Mouse (Mus musculus): ENCODE results near the gene Mt2. TPM values are rescaled to one million over a fixed set of nuclear protein-coding genes. Genes with fewer than 3 reads are reported as not detected.
"Not testable (repeated sequence)": the region's sequence is repeated elsewhere in the genome, so short reads cannot be mapped to it uniquely, and the experiment has no call there.

Gene Mt2
- 32.1 and 33.5 TPM in 2 replicates for polyA plus RNA-seq (2014; fragmentation: Nextera tagmentation; extraction: Ambion mirVana)

DNA sequence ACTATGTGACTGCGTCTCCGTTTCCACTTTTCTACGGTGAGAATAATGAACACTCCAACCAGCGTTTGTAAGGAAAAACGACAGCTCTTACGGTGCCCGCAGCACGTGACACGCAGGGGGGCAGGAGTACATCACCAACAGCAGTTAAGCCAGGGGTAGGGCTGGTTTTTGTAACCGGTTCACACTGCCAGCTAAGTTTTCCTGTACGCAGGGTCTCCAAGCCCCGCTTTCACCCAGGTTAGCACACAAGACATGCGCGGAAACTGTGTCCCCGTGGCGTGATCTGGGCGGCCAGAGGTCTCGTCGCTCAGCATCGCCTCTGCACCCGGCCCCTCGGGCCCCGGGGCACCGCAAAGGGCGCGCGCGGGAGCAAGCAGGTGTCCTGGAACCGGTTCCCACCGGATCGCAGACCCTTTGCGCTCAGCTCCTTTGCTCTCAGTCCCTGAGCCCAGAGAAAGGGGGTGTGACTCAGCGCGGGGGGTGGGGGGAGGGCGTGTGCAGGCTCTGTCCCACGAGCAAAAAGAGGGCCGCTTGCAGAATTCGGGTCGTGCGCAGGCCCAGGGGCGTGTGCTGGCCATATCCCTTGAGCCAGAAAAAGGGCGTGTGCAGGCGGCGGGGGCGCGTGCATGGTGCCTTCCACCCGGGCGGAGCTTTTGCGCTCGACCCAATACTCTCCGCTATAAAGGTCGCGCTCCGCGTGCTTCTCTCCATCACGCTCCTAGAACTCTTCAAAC, at the start of gene Mt2:
TSS of gene Mt2 (plus strand) at position 590 of the 734 bp plus-strand sequence.
- no peak within 1 kb of the TSS for H3K27ac ChIP-seq (replicated peaks; ENCODE audit: low read depth, low read length)

DNA sequence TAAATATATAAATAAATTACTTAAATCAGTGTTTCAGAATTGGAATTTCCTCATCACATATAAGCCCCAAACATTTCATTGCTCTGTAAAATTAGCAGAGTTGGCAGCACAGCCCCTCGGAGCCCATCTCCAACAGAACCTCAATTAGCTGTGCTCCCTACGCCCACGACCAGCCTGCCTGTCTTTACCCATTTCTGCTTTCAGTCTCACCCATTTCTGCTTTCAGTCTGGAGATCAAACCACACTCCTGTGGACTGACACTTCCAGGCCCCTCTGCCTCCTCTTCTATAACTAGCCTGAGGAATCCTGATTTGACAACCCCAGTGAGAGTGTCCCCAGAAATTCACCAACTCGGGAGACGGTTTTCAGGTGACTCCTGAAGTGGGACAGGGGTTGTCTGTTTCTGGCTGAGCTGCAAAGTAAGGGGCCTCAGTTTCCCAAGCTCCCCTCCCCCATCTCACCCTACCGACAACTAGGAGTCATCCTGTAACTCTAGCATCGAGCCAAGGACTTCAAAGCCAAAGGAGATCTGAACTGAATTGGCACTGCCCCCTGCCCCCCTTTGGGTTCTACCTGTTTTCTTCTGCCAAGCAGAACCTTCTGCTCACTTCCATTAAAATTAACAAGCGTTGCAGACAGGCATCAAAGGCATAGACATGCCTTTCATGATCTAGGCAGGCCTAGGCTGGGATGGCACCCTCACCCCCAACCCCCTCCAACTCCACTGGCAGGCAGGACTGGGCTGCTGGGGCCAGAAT, 49.6 kb upstream of the Mt2 start:
- no peak overlapping the region for H3K9ac ChIP-seq (replicated peaks; ENCODE audit: low read length)
- WGBS, result 63% methylated on average over 8 of the region's 8 CpGs
- H3K4me1 ChIP-seq (ENCODE audit: control insufficient read depth, insufficient read depth, low read length), result no peaks in the 10 kb centered on the region
- H3K4me3 ChIP-seq (ENCODE audit: low read depth, low read length), result no peak overlapping the region
- no peaks in the 10 kb centered on the region for H3K9me3 ChIP-seq (replicated peaks; ENCODE audit: control insufficient read depth, low read length)
- H3K36me3 ChIP-seq (replicated peaks; ENCODE audit: control insufficient read depth, insufficient read depth, low read depth, low read length), result no peaks in the 10 kb centered on the region
- no peak overlapping the region for H3K27ac ChIP-seq (replicated peaks; ENCODE audit: low read depth, low read length)
- DNase-seq (ENCODE audit: low spot score) (no peak), ATAC-seq (replicated peaks; ENCODE audit: insufficient number of reproducible peaks, low FRiP score, low TSS enrichment, low read depth) (no peak)
- no peak overlapping the region for H3K4me2 ChIP-seq (ENCODE audit: low read depth, low read length)
- H3K27me3 ChIP-seq (ENCODE audit: control insufficient read depth, insufficient read depth, low read length), result no peaks in the 10 kb centered on the region

More for the DNA sequence above, at the start of gene Mt2:
- Histone ChIP-seq H3K36me3 (replicated peaks; ENCODE audit: control insufficient read depth, insufficient read depth, low read depth, low read length) (no peaks in the 10 kb centered on the region), H3K9me3 (replicated peaks; ENCODE audit: control insufficient read depth, low read length) (no peaks in the 10 kb centered on the region), H3K4me1 (ENCODE audit: control insufficient read depth, insufficient read depth, low read length) (peaks cover 6% of the 10 kb centered on the region), H3K27me3 (ENCODE audit: control insufficient read depth, insufficient read depth, low read length) (peaks cover 35% of the 10 kb centered on the region), H3K4me2 (ENCODE audit: low read depth, low read length) (peak within 1 kb of the TSS; percentile 82), H3K9ac (replicated peaks; ENCODE audit: low read length) (peak within 1 kb of the TSS; percentile 37; the same call in 1 of the 2 replicates), H3K4me3 (ENCODE audit: low read depth, low read length) (peak within 1 kb of the TSS; percentile 42)
- ATAC-seq (replicated peaks; ENCODE audit: insufficient number of reproducible peaks, low FRiP score, low TSS enrichment, low read depth) (0 out of 2 replicates have a peak, but pooled peaks have one; percentile 32), DNase-seq (ENCODE audit: low spot score) (peak; percentile 60)
- under 1% methylated on average over 56 of the region's 56 CpGs for WGBS

DNA sequence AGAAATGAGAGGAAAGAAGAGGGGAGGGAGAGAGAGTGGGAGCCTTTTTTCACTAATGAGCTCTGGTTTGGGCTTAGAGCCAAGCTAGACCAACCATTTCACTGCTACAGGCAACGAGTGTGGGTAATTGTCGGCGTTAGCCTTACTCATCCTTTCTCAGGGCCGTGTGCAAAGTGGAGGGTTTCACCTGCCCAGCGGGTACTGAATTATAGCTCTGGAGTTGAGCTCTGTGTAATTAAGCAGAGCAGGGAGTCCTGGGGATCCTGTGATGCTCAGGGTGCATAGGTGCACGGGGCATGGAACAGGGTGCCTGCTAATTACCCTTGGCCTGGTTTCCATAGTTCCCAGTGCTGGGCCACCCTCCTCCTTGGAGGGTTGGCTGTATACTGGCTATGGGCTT, 44.8 kb upstream of the Mt2 start:
- WGBS, result 81% methylated on average over 6 of the region's 6 CpGs
- H3K4me2 ChIP-seq (ENCODE audit: low read depth, low read length), result no peak overlapping the region
- no peak for ATAC-seq (replicated peaks; ENCODE audit: insufficient number of reproducible peaks, low FRiP score, low TSS enrichment, low read depth)
- no peak for DNase-seq (ENCODE audit: low spot score)
- no peaks in the 10 kb centered on the region for H3K4me1 ChIP-seq (ENCODE audit: control insufficient read depth, insufficient read depth, low read length)
- H3K36me3 ChIP-seq (replicated peaks; ENCODE audit: control insufficient read depth, insufficient read depth, low read depth, low read length), result no peaks in the 10 kb centered on the region
- no peaks in the 10 kb centered on the region for H3K9me3 ChIP-seq (replicated peaks; ENCODE audit: control insufficient read depth, low read length)
- H3K9ac ChIP-seq (replicated peaks; ENCODE audit: low read length), result no peak overlapping the region
- H3K4me3 ChIP-seq (ENCODE audit: low read depth, low read length), result no peak overlapping the region
- no peaks in the 10 kb centered on the region for H3K27me3 ChIP-seq (ENCODE audit: control insufficient read depth, insufficient read depth, low read length)
- H3K27ac ChIP-seq (replicated peaks; ENCODE audit: low read depth, low read length), result no peak overlapping the region

DNA sequence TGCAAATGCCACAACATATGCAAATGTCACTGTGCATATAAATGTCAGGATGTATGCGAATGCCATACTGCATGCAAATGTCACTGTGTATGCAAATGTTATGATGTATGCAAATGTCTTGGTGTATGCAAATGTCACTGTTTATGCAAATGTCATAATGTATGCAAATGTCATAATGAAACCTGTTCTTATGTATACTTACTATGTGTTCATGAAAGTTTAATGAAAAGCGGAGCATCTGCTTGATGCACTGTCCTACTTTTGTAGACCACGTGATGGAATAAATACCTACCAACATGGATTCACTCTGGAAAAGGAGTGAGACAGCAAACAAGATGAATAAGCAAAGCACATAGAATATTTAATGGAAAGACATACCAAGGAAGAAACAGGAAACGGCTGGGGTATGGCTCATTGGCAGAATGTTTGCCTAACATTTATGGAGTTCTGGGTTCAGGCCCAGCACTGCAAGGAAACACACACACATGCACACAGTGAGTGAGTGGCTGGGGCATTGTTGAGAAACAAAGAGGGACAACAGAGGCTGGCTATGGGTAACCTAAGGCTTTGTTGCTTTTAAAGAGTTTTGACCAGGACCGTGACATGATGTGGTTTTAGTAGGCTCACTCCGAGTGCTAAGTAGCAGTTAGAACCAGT, 43.2 kb upstream of the Mt2 start:
- H3K4me1 ChIP-seq (ENCODE audit: control insufficient read depth, insufficient read depth, low read length), result no peaks in the 10 kb centered on the region
- DNase-seq (ENCODE audit: low spot score), result no peak
- WGBS, result 76% methylated on average over 6 of the region's 6 CpGs

DNA sequence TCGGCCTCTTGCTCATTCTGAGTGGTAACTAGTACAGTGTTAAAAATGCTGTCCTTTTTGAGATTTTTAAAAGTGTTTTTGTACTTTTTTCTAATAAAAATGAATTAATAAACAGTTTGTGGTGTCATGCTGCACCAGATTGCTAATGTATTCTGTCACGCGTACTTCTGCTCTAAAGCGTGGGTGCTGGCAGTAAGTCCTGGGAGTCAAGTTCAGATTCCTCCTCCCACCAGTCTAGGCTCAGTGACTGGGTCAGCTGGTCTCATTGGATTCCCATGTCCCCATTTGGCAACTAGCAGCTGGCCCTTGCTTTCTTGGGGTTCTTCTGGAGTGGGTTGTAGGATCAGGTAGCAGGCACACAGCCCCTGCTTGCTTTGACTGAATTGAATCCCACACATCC, 42.3 kb upstream of the Mt2 start:
- 94% methylated on average over 4 of the region's 4 CpGs for WGBS
- H3K4me3 ChIP-seq (ENCODE audit: low read depth, low read length), result no peak overlapping the region
- H3K36me3 ChIP-seq (replicated peaks; ENCODE audit: control insufficient read depth, insufficient read depth, low read depth, low read length), result no peaks in the 10 kb centered on the region
- ATAC-seq (replicated peaks; ENCODE audit: insufficient number of reproducible peaks, low FRiP score, low TSS enrichment, low read depth), result no peak
- H3K27ac ChIP-seq (replicated peaks; ENCODE audit: low read depth, low read length), result no peak overlapping the region
- DNase-seq (ENCODE audit: low spot score), result no peak
- no peak overlapping the region for H3K4me2 ChIP-seq (ENCODE audit: low read depth, low read length)
- no peaks in the 10 kb centered on the region for H3K27me3 ChIP-seq (ENCODE audit: control insufficient read depth, insufficient read depth, low read length)
- H3K9me3 ChIP-seq (replicated peaks; ENCODE audit: control insufficient read depth, low read length), result no peaks in the 10 kb centered on the region
- no peak overlapping the region for H3K9ac ChIP-seq (replicated peaks; ENCODE audit: low read length)
- H3K4me1 ChIP-seq (ENCODE audit: control insufficient read depth, insufficient read depth, low read length), result no peaks in the 10 kb centered on the region

More for the DNA sequence above, 43.2 kb upstream of the Mt2 start:
- Histone ChIP-seq H3K9me3 (replicated peaks; ENCODE audit: control insufficient read depth, low read length) (no peaks in the 10 kb centered on the region), H3K4me3 (ENCODE audit: low read depth, low read length) (no peak overlapping the region), H3K9ac (replicated peaks; ENCODE audit: low read length) (no peak overlapping the region), H3K4me2 (ENCODE audit: low read depth, low read length) (no peak overlapping the region), H3K27me3 (ENCODE audit: control insufficient read depth, insufficient read depth, low read length) (no peaks in the 10 kb centered on the region), H3K36me3 (replicated peaks; ENCODE audit: control insufficient read depth, insufficient read depth, low read depth, low read length) (no peaks in the 10 kb centered on the region), H3K27ac (replicated peaks; ENCODE audit: low read depth, low read length) (no peak overlapping the region)
- no peak for ATAC-seq (replicated peaks; ENCODE audit: insufficient number of reproducible peaks, low FRiP score, low TSS enrichment, low read depth)

DNA sequence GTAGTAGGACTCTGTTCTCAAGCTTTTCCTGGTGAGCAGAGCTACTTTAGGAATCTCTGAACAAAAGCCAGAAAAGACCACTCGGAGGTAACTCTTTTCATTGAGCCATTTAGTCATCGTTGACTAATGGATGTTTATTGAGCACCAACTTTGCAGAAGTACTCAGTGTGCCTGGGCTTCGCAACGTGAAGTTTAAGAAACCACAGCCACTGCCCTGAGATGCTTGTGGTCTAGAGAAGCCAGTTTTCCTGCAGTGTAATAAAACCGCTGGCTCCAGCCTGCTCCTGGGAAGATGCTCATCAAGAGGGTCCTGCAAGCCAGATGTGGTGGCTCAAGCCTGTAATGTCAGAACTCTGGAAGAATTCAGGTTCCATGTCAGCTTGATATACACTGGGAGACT, 40.4 kb upstream of the Mt2 start:
- Histone ChIP-seq H3K4me3 (ENCODE audit: low read depth, low read length) (no peak overlapping the region), H3K27me3 (ENCODE audit: control insufficient read depth, insufficient read depth, low read length) (no peaks in the 10 kb centered on the region), H3K4me2 (ENCODE audit: low read depth, low read length) (no peak overlapping the region), H3K27ac (replicated peaks; ENCODE audit: low read depth, low read length) (no peak overlapping the region), H3K4me1 (ENCODE audit: control insufficient read depth, insufficient read depth, low read length) (no peaks in the 10 kb centered on the region), H3K9ac (replicated peaks; ENCODE audit: low read length) (no peak overlapping the region), H3K9me3 (replicated peaks; ENCODE audit: control insufficient read depth, low read length) (no peaks in the 10 kb centered on the region), H3K36me3 (replicated peaks; ENCODE audit: control insufficient read depth, insufficient read depth, low read depth, low read length) (no peaks in the 10 kb centered on the region)
- DNase-seq (ENCODE audit: low spot score) (no peak), ATAC-seq (replicated peaks; ENCODE audit: insufficient number of reproducible peaks, low FRiP score, low TSS enrichment, low read depth) (no peak)
- WGBS, result 84% methylated on average over 5 of the region's 5 CpGs

DNA sequence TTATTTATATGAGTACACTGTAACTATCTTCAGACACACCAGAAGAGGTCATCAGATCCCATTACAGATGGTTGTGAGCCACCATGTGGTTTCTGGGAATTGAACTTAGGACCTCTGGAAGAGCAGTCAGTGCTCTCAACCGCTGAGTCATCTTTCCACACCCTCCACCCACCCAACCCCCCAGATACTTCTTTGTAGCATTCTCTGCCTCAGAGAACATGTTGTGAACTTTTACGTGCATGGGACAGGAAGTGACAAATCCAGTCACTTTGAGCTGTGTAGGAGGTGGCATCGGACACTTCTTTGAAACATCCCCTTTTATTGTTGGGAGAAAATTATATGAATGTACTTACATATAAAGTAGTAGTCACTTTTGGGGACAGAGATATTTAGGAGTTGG, 37.9 kb upstream of the Mt2 start:
- H3K36me3 ChIP-seq (replicated peaks; ENCODE audit: control insufficient read depth, insufficient read depth, low read depth, low read length); ATAC-seq (replicated peaks; ENCODE audit: insufficient number of reproducible peaks, low FRiP score, low TSS enrichment, low read depth); DNase-seq (ENCODE audit: low spot score); H3K4me3 ChIP-seq (ENCODE audit: low read depth, low read length); H3K4me1 ChIP-seq (ENCODE audit: control insufficient read depth, insufficient read depth, low read length); H3K27me3 ChIP-seq (ENCODE audit: control insufficient read depth, insufficient read depth, low read length); H3K9ac ChIP-seq (replicated peaks; ENCODE audit: low read length); H3K4me2 ChIP-seq (ENCODE audit: low read depth, low read length); H3K27ac ChIP-seq (replicated peaks; ENCODE audit: low read depth, low read length); H3K9me3 ChIP-seq (replicated peaks; ENCODE audit: control insufficient read depth, low read length): not testable (repeated sequence)
- 67% methylated on average over 3 of the region's 3 CpGs for WGBS

DNA sequence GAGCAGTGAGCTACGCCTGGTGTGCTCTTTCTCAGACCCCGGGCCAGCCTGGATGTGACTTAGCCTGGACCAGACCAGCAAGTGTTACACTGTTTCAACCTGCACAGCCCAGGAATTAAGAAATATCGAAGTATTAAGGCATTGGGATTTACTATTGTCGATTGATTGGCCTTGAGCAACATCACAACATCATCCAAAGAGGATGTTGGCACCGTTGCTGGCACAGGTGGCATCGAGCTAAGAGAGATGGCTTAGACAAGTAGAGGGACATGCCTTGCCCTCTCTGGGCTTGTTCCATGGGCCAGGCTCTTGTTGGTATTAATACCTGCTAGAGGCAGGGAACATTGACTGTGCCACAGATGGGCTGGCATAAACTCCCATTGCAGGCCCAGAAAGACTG, 36.9 kb upstream of the Mt2 start:
- Histone ChIP-seq H3K27ac (replicated peaks; ENCODE audit: low read depth, low read length) (no peak overlapping the region), H3K4me1 (ENCODE audit: control insufficient read depth, insufficient read depth, low read length) (no peaks in the 10 kb centered on the region), H3K9ac (replicated peaks; ENCODE audit: low read length) (no peak overlapping the region), H3K9me3 (replicated peaks; ENCODE audit: control insufficient read depth, low read length) (no peaks in the 10 kb centered on the region), H3K4me2 (ENCODE audit: low read depth, low read length) (no peak overlapping the region), H3K36me3 (replicated peaks; ENCODE audit: control insufficient read depth, insufficient read depth, low read depth, low read length) (no peaks in the 10 kb centered on the region), H3K4me3 (ENCODE audit: low read depth, low read length) (no peak overlapping the region), H3K27me3 (ENCODE audit: control insufficient read depth, insufficient read depth, low read length) (no peaks in the 10 kb centered on the region)
- WGBS, result 84% methylated on average over 6 of the region's 6 CpGs
- DNase-seq (ENCODE audit: low spot score) (no peak), ATAC-seq (replicated peaks; ENCODE audit: insufficient number of reproducible peaks, low FRiP score, low TSS enrichment, low read depth) (no peak)
